Mouse (Mus musculus) erythroblast, embryonic 14.5 days (primary cell): Measurements from ENCODE around the gene Slamf9.

Experiments used
- GATA1 ChIP-seq: IDR thresholded peaks from 2 replicates; pipeline ENCODE4 v1.6.1; 2012; ENCODE audit warnings: low read length, inconsistent platforms, mixed read lengths
- TAL1 ChIP-seq: IDR thresholded peaks from 3 replicates; pipeline ENCODE4 v1.6.1; 2012; ENCODE audit warnings: low read length, inconsistent platforms, mixed read lengths

GRCm38 (mm10) chr1:172475054-172475741 lies at the start of gene Slamf9:
- TF ChIP-seq GATA1 (no peak), TAL1 (no peak)
